Mouse (Mus musculus) ES-Bruce4 (cell line): ENCODE measurements at regions not wholly inside any gene's neighbourhood (a gene's known extent, or its start where the extent isn't known, plus 50 kb on each side); places are given as distances from the start of the nearest gene placed in this dataset.

ENCODE experiments used
- H3K27ac ChIP-seq: 2 replicates; pipeline ENCODE4 v1.5.1; 2012; ENCODE audit warnings: low read length, inconsistent platforms; ENCODE audit not compliant: insufficient read depth
- H3K27me3 ChIP-seq: 2 replicates; pipeline ENCODE4 v1.6.1; 2012; ENCODE audit warnings: mild to moderate bottlenecking, low read length, inconsistent platforms; ENCODE audit not compliant: control insufficient read depth, poor library complexity, insufficient read depth, severe bottlenecking
- H3K36me3 ChIP-seq: 2 replicates; pipeline ENCODE4 v1.6.1; 2012; ENCODE audit warnings: inconsistent platforms, mild to moderate bottlenecking, low read length, moderate library complexity; ENCODE audit not compliant: control insufficient read depth, poor library complexity, insufficient read depth, severe bottlenecking
- H3K4me1 ChIP-seq: one replicate; pipeline ENCODE4 v1.8.1; 2011; ENCODE audit warnings: low read length; ENCODE audit not compliant: control insufficient read depth, insufficient read depth
- H3K4me3 ChIP-seq: 2 replicates; pipeline ENCODE4 v1.5.1; 2011; ENCODE audit warnings: low read depth, mild to moderate bottlenecking, low read length
- H3K9ac ChIP-seq: 2 replicates; pipeline ENCODE4 v1.6.1; 2012; ENCODE audit warnings: low read depth, mild to moderate bottlenecking, inconsistent platforms; ENCODE audit not compliant: poor library complexity, severe bottlenecking
- H3K9me3 ChIP-seq: replicated peaks from 2 replicates; pipeline ENCODE4 v1.6.1; 2012; ENCODE audit warnings: mild to moderate bottlenecking, low read length, inconsistent platforms; ENCODE audit not compliant: control insufficient read depth, poor library complexity, insufficient read depth, severe bottlenecking
- CTCF ChIP-seq: IDR thresholded peaks from one replicate; pipeline ENCODE4 v1.8.1; 2011; ENCODE audit warnings: low read depth, low read length
- EP300 ChIP-seq: IDR thresholded peaks from 2 replicates; pipeline ENCODE4 v1.6.1; 2011; ENCODE audit warnings: low read depth, low read length; ENCODE audit not compliant: insufficient read depth
- POLR2A ChIP-seq: IDR thresholded peaks from one replicate; pipeline ENCODE4 v1.8.1; 2011; ENCODE audit warnings: low read length; ENCODE audit not compliant: insufficient read depth

GRCm38 (mm10) chr1:157937800-157938348 is 418.3 kb downstream of the Brinp2 start:
- H3K27me3 ChIP-seq = no peaks in the 10 kb centered on the region
- H3K4me3 ChIP-seq = no peak overlapping the region
- H3K36me3 ChIP-seq = no peaks in the 10 kb centered on the region
- H3K4me1 ChIP-seq = peaks cover 7% of the 10 kb centered on the region
- H3K9ac ChIP-seq = no peak overlapping the region
- H3K9me3 ChIP-seq = no peaks in the 10 kb centered on the region
- TF ChIP-seq POLR2A (no peak), CTCF (no peak), EP300 (no peak)
- H3K27ac ChIP-seq = no peak overlapping the region

GRCm38 (mm10) chr1:157939516-157939915 is 416.6 kb downstream of the Brinp2 start:
- Histone ChIP-seq H3K9ac (no peak overlapping the region), H3K36me3 (no peaks in the 10 kb centered on the region), H3K27me3 (no peaks in the 10 kb centered on the region), H3K9me3 (no peaks in the 10 kb centered on the region), H3K4me1 (peaks cover 7% of the 10 kb centered on the region), H3K27ac (no peak overlapping the region), H3K4me3 (no peak overlapping the region)
- TF ChIP-seq CTCF (no peak), POLR2A (no peak), EP300 (no peak)

- no peak for TF ChIP-seq EP300
- no peak overlapping the region for H3K27ac ChIP-seq
These were observed 415.8 kb downstream of the Brinp2 start for GRCm38 (mm10) chr1:157940331-157940758.

GRCm38 (mm10) chr1:157957506-157957905 is 398.6 kb downstream of the Brinp2 start:
- no peaks in the 10 kb centered on the region; the same call in 1 of the 2 replicates for H3K9me3 ChIP-seq
- H3K27me3 ChIP-seq = no peaks in the 10 kb centered on the region
- no peak overlapping the region for H3K4me3 ChIP-seq
- H3K4me1 ChIP-seq = no peaks in the 10 kb centered on the region
- TF ChIP-seq POLR2A (no peak), EP300 (no peak), CTCF (no peak)
- no peak overlapping the region for H3K27ac ChIP-seq
- no peaks in the 10 kb centered on the region for H3K36me3 ChIP-seq
- H3K9ac ChIP-seq = no peak overlapping the region

More at GRCm38 (mm10) chr1:157940331-157940758, 415.8 kb downstream of the Brinp2 start:
- no peak overlapping the region for H3K4me3 ChIP-seq
- no peaks in the 10 kb centered on the region for H3K36me3 ChIP-seq
- H3K9ac ChIP-seq = no peak overlapping the region
- H3K4me1 ChIP-seq = peaks cover 7% of the 10 kb centered on the region
- no peaks in the 10 kb centered on the region for H3K9me3 ChIP-seq
- H3K27me3 ChIP-seq = no peaks in the 10 kb centered on the region

GRCm38 (mm10) chr1:157964461-157964860 is 391.7 kb downstream of the Brinp2 start:
- Histone ChIP-seq H3K4me1 (no peaks in the 10 kb centered on the region), H3K9ac (no peak overlapping the region), H3K27ac (no peak overlapping the region), H3K4me3 (no peak overlapping the region), H3K36me3 (no peaks in the 10 kb centered on the region), H3K9me3 (no peaks in the 10 kb centered on the region), H3K27me3 (no peaks in the 10 kb centered on the region)
- no peak for TF ChIP-seq POLR2A

- Histone ChIP-seq H3K27ac (no peak overlapping the region), H3K36me3 (no peaks in the 10 kb centered on the region), H3K27me3 (no peaks in the 10 kb centered on the region), H3K4me1 (no peaks in the 10 kb centered on the region), H3K9ac (no peak overlapping the region), H3K4me3 (no peak overlapping the region), H3K9me3 (no peaks in the 10 kb centered on the region)
- TF ChIP-seq CTCF (no peak), EP300 (no peak), POLR2A (no peak)
These were observed 386.5 kb downstream of the Brinp2 start for GRCm38 (mm10) chr1:157969635-157970111.
